Mouse (Mus musculus) megakaryocyte, embryonic 14.5 days (primary cell): Measurements from ENCODE around the gene Lcn5.

Experiments used
- FLI1 ChIP-seq: IDR thresholded peaks from 2 replicates; pipeline ENCODE4 v1.6.1; 2012; ENCODE audit warnings: low read length, inconsistent platforms, mixed read lengths
- GATA1 ChIP-seq: IDR thresholded peaks from 3 replicates; pipeline ENCODE4 v1.6.1; 2012; ENCODE audit warnings: mixed read lengths, low read length, inconsistent platforms, borderline replicate concordance

- TF ChIP-seq GATA1 = no peak
- TF ChIP-seq FLI1 = no peak
These were observed 39.2 kb downstream of the Lcn5 start for GRCm38 (mm10) chr2:25696951-25697350.
